Mouse (Mus musculus) embryonic facial prominence, embryonic 11.5 days (tissue): ENCODE results near the gene Cetn3. TPM values are rescaled to one million over a fixed set of nuclear protein-coding genes. Genes with fewer than 3 reads are reported as not detected.

Source experiments
- ATAC-seq: fragments of 200-750 bp; cut with Nextera tagmentation; replicated peaks from 2 replicates; pipeline ENCODE4 v1.8.0; 2017; ENCODE audit warnings: low read depth; ENCODE audit not compliant: insufficient number of reproducible peaks, low FRiP score, low TSS enrichment
- DNase-seq: peaks from one replicate; pipeline ENCODE4 v3.0.0-alpha.2; 2015; ENCODE audit warnings: low spot score
- H3K27ac ChIP-seq: fragments of 300-500 bp; sonication (generic); replicated peaks from 2 replicates; pipeline ENCODE4 v1.5.1; 2014; ENCODE audit warnings: mild to moderate bottlenecking, low read depth, low read length, control low read depth
- H3K27me3 ChIP-seq: fragments of 300-500 bp; sonication (generic); 2 replicates; pipeline ENCODE4 v1.6.1; 2014; ENCODE audit warnings: mild to moderate bottlenecking, low read length, moderate library complexity, mixed read lengths; ENCODE audit not compliant: control insufficient read depth, insufficient read depth
- H3K36me3 ChIP-seq: fragments of 300-500 bp; sonication (generic); replicated peaks from 2 replicates; pipeline ENCODE4 v1.6.1; 2014; ENCODE audit warnings: low read depth, mild to moderate bottlenecking, low read length, moderate library complexity, mixed read lengths; ENCODE audit not compliant: control insufficient read depth, insufficient read depth
- H3K4me1 ChIP-seq: fragments of 300-500 bp; sonication (generic); 2 replicates; pipeline ENCODE4 v1.6.1; 2014; ENCODE audit warnings: low read length, mixed read lengths; ENCODE audit not compliant: control insufficient read depth, insufficient read depth
- H3K4me2 ChIP-seq: fragments of 300-500 bp; sonication (generic); 2 replicates; pipeline ENCODE4 v1.6.1; 2014; ENCODE audit warnings: low read depth, mild to moderate bottlenecking, control low read depth, low read length, moderate library complexity
- H3K4me3 ChIP-seq: fragments of 300-500 bp; sonication (generic); 2 replicates; pipeline ENCODE4 v1.5.1; 2014; ENCODE audit warnings: low read depth, low read length, control low read depth
- H3K9ac ChIP-seq: fragments of 300-500 bp; sonication (generic); replicated peaks from 2 replicates; pipeline ENCODE4 v1.6.1; 2014; ENCODE audit warnings: mild to moderate bottlenecking, control low read depth, low read length
- H3K9me3 ChIP-seq: fragments of 300-500 bp; sonication (generic); replicated peaks from 2 replicates; pipeline ENCODE4 v1.6.1; 2016; ENCODE audit warnings: mild to moderate bottlenecking, low read length, inconsistent platforms, mixed read lengths; ENCODE audit not compliant: control insufficient read depth
- WGBS: fragments of 180-500 bp; shearing (Covaris S2); extraction: QIAGEN DNeasy Blood & Tissue Kit; methylation state at CpG from one replicate; pipeline ENCODE4 v1.1.7; 2014; 5-methylcytosine and 5-hydroxymethylcytosine counted together
- polyA plus RNA-seq: library from polyadenylated mRNA; unstranded; fragments of >200 nt; fragmentation: Nextera tagmentation; extraction: Ambion mirVana; gene quantifications from 2 replicates; pipeline ENCODE4 v1.2.1, GENCODE M21; 2014

The Cetn3 gene
- 293 and 318 TPM in 2 replicates for polyA plus RNA-seq

- ATAC-seq (peak; percentile 92), DNase-seq (peak; percentile 96)
- WGBS, result under 1% methylated on average over 29 of the region's 29 CpGs
- H3K4me3 ChIP-seq, result peak within 1 kb of the TSS; percentile 68
- peak within 1 kb of the TSS; percentile 96 for H3K27ac ChIP-seq
- no peaks in the 10 kb centered on the region for H3K4me1 ChIP-seq
- peak within 1 kb of the TSS; percentile 67 for H3K4me2 ChIP-seq
- peak within 1 kb of the TSS; percentile 88 for H3K9ac ChIP-seq
- H3K36me3 ChIP-seq, result no peaks in the 10 kb centered on the region
- no peaks in the 10 kb centered on the region for H3K9me3 ChIP-seq
- H3K27me3 ChIP-seq, result no peaks in the 10 kb centered on the region
Observed at GRCm38 (mm10) chr13:81782971-81783404, at the start of gene Cetn3. TSS of gene Cetn3 (plus strand) at chr13:81783077.

- Histone ChIP-seq H3K9ac (no peak overlapping the region), H3K4me2 (no peak overlapping the region), H3K9me3 (no peaks in the 10 kb centered on the region), H3K27me3 (no peaks in the 10 kb centered on the region), H3K4me1 (no peaks in the 10 kb centered on the region), H3K27ac (no peak overlapping the region), H3K36me3 (no peaks in the 10 kb centered on the region), H3K4me3 (no peak overlapping the region)
- DNase-seq (no peak), ATAC-seq (no peak)
- WGBS, result 93% methylated on average over 5 of the region's 5 CpGs
Observed at GRCm38 (mm10) chr13:81736606-81737005, 46.3 kb upstream of the Cetn3 start.

GRCm38 (mm10) chr13:81740898-81741297, 42.0 kb upstream of the Cetn3 start:
- ATAC-seq (no peak), DNase-seq (no peak)
- Histone ChIP-seq H3K27ac (no peak overlapping the region), H3K4me1 (no peaks in the 10 kb centered on the region), H3K36me3 (no peaks in the 10 kb centered on the region), H3K27me3 (no peaks in the 10 kb centered on the region), H3K4me3 (no peak overlapping the region), H3K9ac (no peak overlapping the region), H3K4me2 (no peak overlapping the region), H3K9me3 (no peaks in the 10 kb centered on the region)
- 71% methylated on average over 3 of the region's 3 CpGs for WGBS

DNA sequence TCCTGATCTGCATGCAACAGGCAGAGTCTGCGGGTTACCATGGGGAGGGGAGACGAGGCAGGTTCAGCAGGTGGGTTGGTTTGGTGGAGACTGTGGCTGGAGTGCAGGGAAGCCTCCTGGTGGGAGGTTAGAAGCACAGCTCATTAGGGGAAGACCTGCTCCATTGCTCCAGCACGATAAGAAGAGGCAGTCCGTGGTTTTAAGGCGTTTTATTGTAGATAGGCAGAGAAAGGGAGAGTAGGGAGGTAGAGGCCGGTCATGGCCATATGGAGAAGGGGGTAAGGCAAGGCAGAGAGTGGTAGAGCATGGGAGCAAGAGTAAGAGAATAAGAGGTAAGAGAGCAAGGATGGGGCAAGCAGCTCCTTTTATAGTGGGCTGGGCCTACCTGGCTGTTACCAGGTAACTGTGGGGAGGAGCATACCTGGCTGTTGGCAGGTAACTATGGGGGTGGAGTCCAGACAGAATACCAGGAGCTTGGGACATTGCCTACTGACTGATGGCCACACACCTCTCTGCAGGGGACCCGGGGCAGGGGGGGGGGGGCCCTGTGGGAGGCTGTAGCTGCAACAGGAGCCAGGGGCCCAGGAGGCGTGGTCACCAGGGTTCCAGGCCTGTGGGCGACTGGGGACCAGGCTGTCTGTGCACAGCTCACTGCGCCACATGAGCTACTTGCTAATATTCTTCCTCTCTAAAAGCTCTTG, 39.3 kb upstream of the Cetn3 start:
- H3K27me3 ChIP-seq, result no peaks in the 10 kb centered on the region
- H3K9me3 ChIP-seq, result no peaks in the 10 kb centered on the region
- no peaks in the 10 kb centered on the region for H3K36me3 ChIP-seq
- no peak for DNase-seq
- no peak overlapping the region for H3K27ac ChIP-seq
- no peak overlapping the region for H3K4me2 ChIP-seq
- ATAC-seq, result no peak
- H3K4me1 ChIP-seq, result no peaks in the 10 kb centered on the region
- no peak overlapping the region for H3K4me3 ChIP-seq
- 47% methylated on average over 10 of the region's 10 CpGs for WGBS
- no peak overlapping the region for H3K9ac ChIP-seq

DNA sequence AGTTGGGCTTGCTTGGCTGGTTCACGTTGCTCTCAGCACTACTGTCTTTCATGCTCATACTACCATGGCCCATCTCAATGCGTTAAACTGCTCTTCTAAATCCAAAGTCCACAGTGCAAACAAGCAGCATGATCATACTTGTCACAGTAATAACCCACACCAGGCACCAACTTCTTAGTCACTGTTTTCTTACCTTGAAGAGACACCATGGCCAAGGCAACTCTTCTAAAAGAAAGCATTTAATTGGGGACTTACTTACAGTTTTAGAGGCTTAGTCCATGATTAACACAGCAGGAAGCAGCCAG, 38.8 kb upstream of the Cetn3 start:
- no peaks in the 10 kb centered on the region for H3K36me3 ChIP-seq
- whole genome bisulfite sequencing, result 29% methylated on average over 2 of the region's 2 CpGs
- no peaks in the 10 kb centered on the region for H3K4me1 ChIP-seq
- H3K9ac ChIP-seq, result no peak overlapping the region
- ATAC-seq (no peak), DNase-seq (no peak)
- no peak overlapping the region for H3K4me3 ChIP-seq
- H3K27ac ChIP-seq, result no peak overlapping the region
- H3K9me3 ChIP-seq, result no peaks in the 10 kb centered on the region
- no peaks in the 10 kb centered on the region for H3K27me3 ChIP-seq
- no peak overlapping the region for H3K4me2 ChIP-seq

- no peaks in the 10 kb centered on the region for H3K9me3 ChIP-seq
Observed at GRCm38 (mm10) chr13:81754878-81755277, 28.0 kb upstream of the Cetn3 start.

GRCm38 (mm10) chr13:81755324-81755723, 27.6 kb upstream of the Cetn3 start:
- DNase-seq, result no peak
- H3K36me3 ChIP-seq, result no peaks in the 10 kb centered on the region
- no peak overlapping the region for H3K4me2 ChIP-seq
- 89% methylated on average over 1 of the region's 1 CpGs for WGBS
- H3K9ac ChIP-seq, result no peak overlapping the region
- no peaks in the 10 kb centered on the region for H3K27me3 ChIP-seq
- H3K9me3 ChIP-seq, result no peaks in the 10 kb centered on the region
- no peak overlapping the region for H3K4me3 ChIP-seq
- ATAC-seq, result no peak
- H3K4me1 ChIP-seq, result no peaks in the 10 kb centered on the region
- no peak overlapping the region for H3K27ac ChIP-seq

More at GRCm38 (mm10) chr13:81754878-81755277, 28.0 kb upstream of the Cetn3 start:
- DNase-seq, result no peak
- H3K4me1 ChIP-seq, result no peaks in the 10 kb centered on the region
- H3K4me3 ChIP-seq, result no peak overlapping the region
- H3K9ac ChIP-seq, result no peak overlapping the region
- no peaks in the 10 kb centered on the region for H3K27me3 ChIP-seq
- H3K4me2 ChIP-seq, result no peak overlapping the region
- no peak overlapping the region for H3K27ac ChIP-seq
- no peaks in the 10 kb centered on the region for H3K36me3 ChIP-seq
- no peak for ATAC-seq

GRCm38 (mm10) chr13:81757058-81757660, 25.7 kb upstream of the Cetn3 start:
- Histone ChIP-seq H3K4me3 (no peak overlapping the region), H3K27ac (no peak overlapping the region), H3K36me3 (no peaks in the 10 kb centered on the region), H3K4me2 (no peak overlapping the region), H3K9ac (no peak overlapping the region), H3K27me3 (no peaks in the 10 kb centered on the region), H3K4me1 (no peaks in the 10 kb centered on the region), H3K9me3 (no peaks in the 10 kb centered on the region)
- 82% methylated on average over 5 of the region's 5 CpGs for WGBS
- DNase-seq, result no peak
- no peak for ATAC-seq
